15 mouse cellular contexts compared by ENCODE assay signal in genomic region chr8:91404311-91404710, GRCm38 (mm10).
A peak's percentile ranks its signal among the peaks of the same experiment; 100 is the strongest.
DNase-seq lines count a peak whose midpoint lies in the region; ATAC-seq and TF ChIP-seq lines count a peak whose summit lies in the region.
"Had no signal": no experiment of that assay in that cellular context is flagged by ENCODE, and none has a peak within 500 bp of the region (broad histone marks: within the 10 kb centered on the region; RNA-seq: fewer than 3 reads in every experiment).

No protein-coding gene starts in this region.

- H3K9ac ChIP-seq in heart, embryonic 12.5 days, result no peak overlapping the region
- peak overlapping the region; percentile 41 for H3K9ac ChIP-seq in liver, adult 2 months (ENCODE audit: low read depth, low read length)
- no peak overlapping the region for H3K9ac ChIP-seq in liver, embryonic 14.5 days (replicated peaks)
- no peak overlapping the region for H3K9ac ChIP-seq in forebrain, postnatal 0 days
- H3K9ac ChIP-seq: forebrain, embryonic 13.5 days; hindbrain, embryonic 12.5 days had no signal

- H3K27ac ChIP-seq in heart, embryonic 12.5 days (ENCODE audit: poor library complexity, severe bottlenecking), result 0 out of 2 replicates have a peak overlapping the region, but pooled peaks have one; percentile 12
- peak overlapping the region; percentile 99 for H3K27ac ChIP-seq in liver, adult 2 months (replicated peaks; ENCODE audit: insufficient read depth, low read depth, low read length)
- H3K27ac ChIP-seq in liver, embryonic 14.5 days, result no peak overlapping the region
- H3K27ac ChIP-seq in forebrain, postnatal 0 days (ENCODE audit: low read depth, low read length), result no peak overlapping the region
- H3K27ac ChIP-seq: embryonic facial prominence, embryonic 10.5 days; forebrain, embryonic 13.5 days; hindbrain, embryonic 12.5 days had no signal

- ATAC-seq in heart, embryonic 12.5 days (ENCODE audit: insufficient number of reproducible peaks, low FRiP score), result no peak
- 0 out of 2 replicates have a peak, but pooled peaks have one; percentile 25 for ATAC-seq in liver, embryonic 14.5 days (ENCODE audit: insufficient read depth)
- no peak for ATAC-seq in forebrain, postnatal 0 days
- ATAC-seq: forebrain, embryonic 13.5 days; hindbrain, embryonic 16.5 days had no signal

- H3K36me3 ChIP-seq in heart, embryonic 12.5 days, result peaks cover 6% of the 10 kb centered on the region
- H3K36me3 ChIP-seq in liver, adult 2 months (ENCODE audit: control insufficient read depth, insufficient read depth, low read length), result no peaks in the 10 kb centered on the region
- H3K36me3 ChIP-seq in liver, embryonic 14.5 days (replicated peaks; ENCODE audit: control insufficient read depth, insufficient read depth, low read depth), result no peaks in the 10 kb centered on the region
- H3K36me3 ChIP-seq in forebrain, postnatal 0 days (ENCODE audit: insufficient read depth), result peaks cover 16% of the 10 kb centered on the region; the same call in 1 of the 2 replicates

- no peak for DNase-seq in heart, adult 11 months
- peak; percentile 97 for DNase-seq in liver, adult 2 months (ENCODE audit: extremely low read depth, low read depth, low spot score)
- DNase-seq in liver, result no peak
- no peak for DNase-seq in liver, embryonic 14.5 days (ENCODE audit: low read depth in 3 of 3, low spot score in 3 of 3)
- DNase-seq in forebrain, postnatal 0 days, result no peak
- no peak for DNase-seq in adrenal gland, postnatal 25 days
- DNase-seq: adrenal gland, postnatal 10 days; cerebellum, adult 18-20 months; cerebellum, adult 9-11 months; gastrocnemius, postnatal 14 days had no signal

- H3K27me3 ChIP-seq in heart, embryonic 12.5 days (replicated peaks), result no peaks in the 10 kb centered on the region
- no peaks in the 10 kb centered on the region for H3K27me3 ChIP-seq in liver, adult 2 months (ENCODE audit: control insufficient read depth, insufficient read depth, low read length)
- H3K27me3 ChIP-seq in liver, embryonic 14.5 days (ENCODE audit: control insufficient read depth, insufficient read depth, low read length), result no peaks in the 10 kb centered on the region
- H3K27me3 ChIP-seq in forebrain, postnatal 0 days (ENCODE audit: insufficient read depth, low read length), result no peaks in the 10 kb centered on the region
- H3K27me3 ChIP-seq: forebrain, embryonic 13.5 days; hindbrain, embryonic 12.5 days had no signal

- no peak overlapping the region for H3K4me2 ChIP-seq in heart, embryonic 12.5 days
- no peak overlapping the region for H3K4me2 ChIP-seq in liver, embryonic 14.5 days (ENCODE audit: low read depth)
- H3K4me2 ChIP-seq in forebrain, postnatal 0 days (ENCODE audit: low read depth), result no peak overlapping the region
- H3K4me2 ChIP-seq: forebrain, embryonic 13.5 days; hindbrain, embryonic 12.5 days had no signal

- no peak for TF ChIP-seq POLR2A in liver, adult 2 months (IDR thresholded peaks at IDR 0.05; ENCODE audit: extremely low read depth, insufficient read depth, low read length)

- no peaks in the 10 kb centered on the region for H3K9me3 ChIP-seq in heart, embryonic 12.5 days (replicated peaks)
- H3K9me3 ChIP-seq in liver, embryonic 14.5 days (ENCODE audit: control insufficient read depth, low read length), result no peaks in the 10 kb centered on the region
- no peaks in the 10 kb centered on the region for H3K9me3 ChIP-seq in forebrain, postnatal 0 days (ENCODE audit: low read length)
- H3K9me3 ChIP-seq: embryonic facial prominence, embryonic 10.5 days; forebrain, embryonic 13.5 days; hindbrain, embryonic 12.5 days had no signal

- TF ChIP-seq EP300 in liver, embryonic 14.5 days (IDR thresholded peaks at IDR 0.05; ENCODE audit: low read depth), result no peak

- peaks cover 6% of the 10 kb centered on the region; the same call in 1 of the 2 replicates for H3K79me2 ChIP-seq in liver, adult 2 months (ENCODE audit: control insufficient read depth, insufficient read depth, low read length)

- peaks cover 13% of the 10 kb centered on the region for H3K4me1 ChIP-seq in heart, embryonic 12.5 days (replicated peaks)
- H3K4me1 ChIP-seq in liver, adult 2 months (ENCODE audit: control insufficient read depth, insufficient read depth, low read length), result peaks cover 44% of the 10 kb centered on the region
- peaks cover 0 to 15% of the 10 kb centered on the region in 2 experiments; a peak in 2 of 4 replicates for H3K4me1 ChIP-seq in liver, embryonic 14.5 days (replicated peaks; ENCODE audit: control insufficient read depth in 2 of 2, insufficient read depth in 2 of 2, low read length in 1 of 2)
- H3K4me1 ChIP-seq in forebrain, postnatal 0 days (ENCODE audit: insufficient read depth), result no peaks in the 10 kb centered on the region
- H3K4me1 ChIP-seq: embryonic facial prominence, embryonic 10.5 days; forebrain, embryonic 13.5 days; hindbrain, embryonic 12.5 days had no signal

- 80% methylated on average over 7 of the region's 7 CpGs for WGBS in heart, embryonic 12.5 days
- WGBS in liver, adult 2 months, result 28% methylated on average over 7 of the region's 7 CpGs
- WGBS in liver, embryonic 14.5 days (ENCODE audit: insufficient replicate concordance), result 61% methylated on average over 7 of the region's 7 CpGs
- WGBS in forebrain, postnatal 0 days, result 97% methylated on average over 7 of the region's 7 CpGs

- TF ChIP-seq CTCF in liver, adult 2 months (IDR thresholded peaks at IDR 0.05; ENCODE audit: low read depth, low read length), result no peak
- TF ChIP-seq CTCF in liver, embryonic 14.5 days (IDR thresholded peaks at IDR 0.05; ENCODE audit: low read depth), result no peak
- no peak for TF ChIP-seq CTCF in forebrain, postnatal 0 days (IDR thresholded peaks at IDR 0.05; ENCODE audit: low read depth)

- H3K4me3 ChIP-seq in heart, embryonic 12.5 days, result no peak overlapping the region
- no peak overlapping the region for H3K4me3 ChIP-seq in liver, adult 2 months (ENCODE audit: insufficient read depth, low read depth, low read length)
- H3K4me3 ChIP-seq in liver, embryonic 14.5 days (ENCODE audit: insufficient read depth in 1 of 2, low read depth in 2 of 2, low read length in 2 of 2), result no peak overlapping the region
- no peak overlapping the region for H3K4me3 ChIP-seq in forebrain, postnatal 0 days (ENCODE audit: low read depth, low read length)
- H3K4me3 ChIP-seq: embryonic facial prominence, embryonic 10.5 days; forebrain, embryonic 13.5 days; hindbrain, embryonic 12.5 days had no signal

Comparison
In these comparisons a context has a peak if more than half of its experiments do, and no peak if none do; other contexts are left out.
1. H3K27ac ChIP-seq: peak in heart, embryonic 12.5 days (single experiment) and liver, adult 2 months (single experiment); none in liver, embryonic 14.5 days (single experiment) and forebrain, postnatal 0 days (single experiment).